Mouse (Mus musculus): ENCODE measurements around the gene Slc25a39.

GRCm38 (mm10) chr11:102433866-102434265 lies 26.1 kb upstream of the Slc25a39 start:
- TF ChIP-seq CTCF (conservative IDR thresholded peaks at IDR 0.05 in 1 of 2, IDR thresholded peaks at IDR 0.05 in 1 of 2; ENCODE audit: low read depth in 2 of 2, low read length in 2 of 2) (no peak), ZNF384 (IDR thresholded peaks at IDR 0.05; ENCODE audit: low read depth, low read length) (no peak), UBTF (IDR thresholded peaks at IDR 0.05; ENCODE audit: low read depth, low read length) (no peak), RCOR1 (conservative IDR thresholded peaks at IDR 0.05; ENCODE audit: low read depth, low read length) (no peak), POLR2A (IDR thresholded peaks at IDR 0.05; ENCODE audit: low read depth, low read length) (0 out of 2 replicates have a peak, but pooled peaks have one; percentile 5), KAT2A (IDR thresholded peaks at IDR 0.05; ENCODE audit: insufficient replicate concordance, low read length) (no peak), USF2 (conservative IDR thresholded peaks at IDR 0.05; ENCODE audit: low read depth, low read length) (no peak)

Data from CH12.LX (cell line).